Mouse (Mus musculus) kidney, postnatal 0 days (tissue): ENCODE results near the gene Cyp4f16. TPM values are rescaled to one million over a fixed set of nuclear protein-coding genes. Genes with fewer than 3 reads are reported as not detected.
A peak's percentile ranks its signal among the peaks of the same experiment; 100 is the strongest.

ENCODE experiments used
- ATAC-seq: fragments of 200-750 bp; cut with Nextera tagmentation; replicated peaks from 2 replicates; pipeline ENCODE4 v1.8.0; 2017; ENCODE audit warnings: low read depth, moderate number of reproducible peaks, moderate TSS enrichment, moderate library complexity; ENCODE audit not compliant: low FRiP score
- DNase-seq: peaks from one replicate; pipeline ENCODE4 v3.0.0-alpha.2; 2016; ENCODE audit warnings: low spot score
- H3K27ac ChIP-seq: fragments of 300-500 bp; sonication (generic); 2 replicates; pipeline ENCODE4 v1.5.1; 2014; ENCODE audit warnings: mild to moderate bottlenecking
- H3K27me3 ChIP-seq: fragments of 300-500 bp; sonication (generic); 2 replicates; pipeline ENCODE4 v1.6.1; 2014; ENCODE audit warnings: low read length, mixed read lengths; ENCODE audit not compliant: insufficient read depth
- H3K36me3 ChIP-seq: fragments of 300-500 bp; sonication (generic); 2 replicates; pipeline ENCODE4 v1.6.1; 2014; ENCODE audit warnings: low read length, mixed read lengths; ENCODE audit not compliant: insufficient read depth
- H3K4me1 ChIP-seq: fragments of 300-500 bp; sonication (generic); replicated peaks from 2 replicates; pipeline ENCODE4 v1.6.1; 2014; ENCODE audit warnings: antibody characterized with exemption, low read length, mixed read lengths; ENCODE audit not compliant: insufficient read depth
- H3K4me2 ChIP-seq: fragments of 300-500 bp; sonication (generic); 2 replicates; pipeline ENCODE4 v1.6.1; 2014; ENCODE audit warnings: mild to moderate bottlenecking, low read length, moderate library complexity, mixed read lengths
- H3K4me3 ChIP-seq: fragments of 300-500 bp; sonication (generic); replicated peaks from 2 replicates; pipeline ENCODE4 v1.5.1; 2014; ENCODE audit warnings: low read depth, low read length
- H3K9ac ChIP-seq: fragments of 300-500 bp; sonication (generic); 2 replicates; pipeline ENCODE4 v1.6.1; 2014; ENCODE audit warnings: low read depth, low read length
- H3K9me3 ChIP-seq: fragments of 300-500 bp; sonication (generic); replicated peaks from 2 replicates; pipeline ENCODE4 v1.6.1; 2016; ENCODE audit warnings: low read length, inconsistent platforms, mixed read lengths
- CTCF ChIP-seq: IDR thresholded peaks from 2 replicates; pipeline ENCODE4 v1.5.1; 2016; ENCODE audit warnings: antibody characterized with exemption, low read depth, mild to moderate bottlenecking, moderate library complexity
- WGBS: fragments of 180-500 bp; shearing (Covaris S2); extraction: QIAGEN DNeasy Blood & Tissue Kit; methylation state at CpG from one replicate; pipeline ENCODE4 v1.1.7; 2014; 5-methylcytosine and 5-hydroxymethylcytosine counted together
- polyA plus RNA-seq: library from polyadenylated mRNA; unstranded; fragments of >200 nt; fragmentation: Nextera tagmentation; extraction: Ambion mirVana; gene quantifications from 2 replicates; pipeline ENCODE4 v1.2.1, GENCODE M21; 2015

Cyp4f16 gene
- polyA plus RNA-seq, 1 experiment from 2014 or later: 25.4 TPM

DNA sequence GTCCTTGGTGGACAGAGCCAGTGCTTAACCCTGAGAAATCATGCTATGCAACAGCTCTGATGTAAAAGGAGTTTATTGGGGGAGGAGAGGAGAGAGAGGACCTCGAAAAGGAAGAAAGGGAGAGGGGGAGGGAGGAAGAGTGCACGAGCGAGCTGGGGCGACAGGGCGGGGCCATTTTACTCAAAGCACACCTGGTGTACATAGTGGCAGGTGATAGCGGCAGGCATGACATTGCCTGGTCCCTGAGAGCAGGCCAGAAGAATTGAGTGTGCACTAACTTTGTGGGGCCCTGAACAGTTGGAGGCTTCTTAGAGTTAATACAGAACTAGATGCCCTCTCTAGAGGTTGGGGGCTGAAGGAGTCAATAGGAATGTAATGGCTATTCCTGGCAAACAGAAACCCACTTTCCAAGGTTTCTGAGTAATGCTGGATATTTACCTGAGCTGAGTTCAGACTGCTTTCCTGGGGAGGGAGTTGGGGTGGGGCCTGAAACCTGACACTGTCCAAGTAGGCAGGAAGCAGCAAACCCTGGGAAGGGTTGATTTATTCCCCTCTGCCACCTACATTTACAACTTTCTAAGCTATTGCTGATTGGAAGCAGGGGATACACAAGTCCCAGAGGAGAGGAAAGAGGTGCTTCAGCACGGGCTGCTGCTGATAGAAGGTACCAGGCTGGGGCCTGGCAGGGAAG lies 41.3 kb downstream of the Cyp4f16 start:
- no peak for TF ChIP-seq CTCF
- no peak overlapping the region for H3K27ac ChIP-seq
- H3K27me3 ChIP-seq: no peaks in the 10 kb centered on the region
- DNase-seq: peak; percentile 2
- no peak for ATAC-seq
- H3K9ac ChIP-seq: no peak overlapping the region
- WGBS: 35% methylated on average over 7 of the region's 7 CpGs
- H3K36me3 ChIP-seq: no peaks in the 10 kb centered on the region
- H3K4me2 ChIP-seq: no peak overlapping the region
- no peak overlapping the region for H3K4me3 ChIP-seq
- H3K4me1 ChIP-seq: no peaks in the 10 kb centered on the region
- no peaks in the 10 kb centered on the region for H3K9me3 ChIP-seq

DNA sequence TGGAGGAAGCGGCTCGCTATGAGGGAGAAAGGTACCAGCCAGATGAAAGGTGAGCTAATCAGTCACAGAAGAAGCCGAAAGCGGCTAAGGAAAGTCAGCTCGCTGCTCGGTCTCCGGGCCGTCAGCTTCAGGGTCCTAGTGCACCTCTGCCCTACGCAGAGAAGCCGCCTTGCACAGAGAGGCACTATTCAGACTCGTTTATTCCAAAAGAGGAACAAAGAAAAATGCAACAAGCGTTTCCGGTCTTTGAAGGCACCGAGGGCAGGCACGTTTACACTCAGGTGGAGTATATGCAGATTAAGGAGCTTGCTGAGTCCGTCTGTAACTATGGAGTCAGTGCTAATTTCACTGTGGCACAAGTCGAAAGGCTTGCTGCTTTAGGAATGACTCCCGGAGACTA lies 60.1 kb downstream of the Cyp4f16 start:
- Histone ChIP-seq H3K4me2 (no peak overlapping the region), H3K9ac (no peak overlapping the region), H3K36me3 (no peaks in the 10 kb centered on the region), H3K27me3 (no peaks in the 10 kb centered on the region), H3K4me1 (no peaks in the 10 kb centered on the region), H3K9me3 (no peaks in the 10 kb centered on the region), H3K27ac (no peak overlapping the region), H3K4me3 (no peak overlapping the region)
- WGBS: 90% methylated on average over 18 of the region's 18 CpGs
- ATAC-seq (no peak), DNase-seq (no peak)
- TF ChIP-seq CTCF: no peak

Other genes starting within 250 kb of the Cyp4f16 start
- gene Akap8, start 215.3 kb upstream of the Cyp4f16 start, polyA plus RNA-seq: 51.4 and 55.8 TPM in 2 replicates
- gene Akap8l, start 186.0 kb upstream of the Cyp4f16 start, polyA plus RNA-seq: 63.2 and 70.2 TPM in 2 replicates
- 18.6 and 20.8 TPM in 2 replicates for gene Wiz, start 147.1 kb upstream of the Cyp4f16 start, polyA plus RNA-seq
- 0.29 and 0.53 TPM in 2 replicates for gene Rasal3, start 133.0 kb upstream of the Cyp4f16 start, polyA plus RNA-seq
- gene Pglyrp2, start 112.4 kb upstream of the Cyp4f16 start, polyA plus RNA-seq: not detected in 2 replicates
- gene Cyp4f39, start 83.8 kb upstream of the Cyp4f16 start, polyA plus RNA-seq: 0.54 and 0.98 TPM in 2 replicates
- 6.6 and 6.8 TPM in 2 replicates for gene Cyp4f17, start 30.5 kb upstream of the Cyp4f16 start, polyA plus RNA-seq
- gene Cyp4f37, start 84.8 kb downstream of the Cyp4f16 start, polyA plus RNA-seq: not detected in 2 replicates
- gene Cyp4f40, start 122.3 kb downstream of the Cyp4f16 start, polyA plus RNA-seq: 0.05 TPM in 1 of 2 replicates, not detected in the other
- gene Cyp4f15, start 149.1 kb downstream of the Cyp4f16 start, polyA plus RNA-seq: 0.39 and 0.47 TPM in 2 replicates